Mouse (Mus musculus) midbrain, embryonic 10.5 days (tissue): ENCODE measurements at regions not wholly inside any gene's neighbourhood (a gene's known extent, or its start where the extent isn't known, plus 50 kb on each side); places are given as distances from the start of the nearest gene placed in this dataset.

Experiments used
- DNase-seq: peaks from one replicate; pipeline ENCODE4 v3.0.0-alpha.2; 2017; ENCODE audit warnings: low spot score
- H3K27ac ChIP-seq: fragments of 300-500 bp; sonication (generic); replicated peaks from 2 replicates; pipeline ENCODE4 v1.5.1; 2016; ENCODE audit warnings: mild to moderate bottlenecking
- H3K27me3 ChIP-seq: fragments of 300-500 bp; sonication (generic); 2 replicates; pipeline ENCODE4 v1.6.1; 2016; ENCODE audit warnings: low read depth, mild to moderate bottlenecking; ENCODE audit not compliant: poor library complexity, severe bottlenecking
- H3K36me3 ChIP-seq: fragments of 300-500 bp; sonication (generic); 2 replicates; pipeline ENCODE4 v1.6.1; 2016; ENCODE audit warnings: mild to moderate bottlenecking, moderate library complexity
- H3K4me1 ChIP-seq: fragments of 300-500 bp; sonication (generic); 2 replicates; pipeline ENCODE4 v1.6.1; 2016
- H3K4me3 ChIP-seq: fragments of 300-500 bp; sonication (generic); 2 replicates; pipeline ENCODE4 v1.5.1; 2016; ENCODE audit warnings: mild to moderate bottlenecking, moderate library complexity
- H3K9me3 ChIP-seq: fragments of 300-500 bp; sonication (generic); replicated peaks from 2 replicates; pipeline ENCODE4 v1.6.1; 2016; ENCODE audit warnings: mild to moderate bottlenecking
- WGBS: fragments of 180-500 bp; shearing (Covaris S2); methylation state at CpG from one replicate; pipeline ENCODE4 v1.1.7; 2016; 5-methylcytosine and 5-hydroxymethylcytosine counted together

DNA sequence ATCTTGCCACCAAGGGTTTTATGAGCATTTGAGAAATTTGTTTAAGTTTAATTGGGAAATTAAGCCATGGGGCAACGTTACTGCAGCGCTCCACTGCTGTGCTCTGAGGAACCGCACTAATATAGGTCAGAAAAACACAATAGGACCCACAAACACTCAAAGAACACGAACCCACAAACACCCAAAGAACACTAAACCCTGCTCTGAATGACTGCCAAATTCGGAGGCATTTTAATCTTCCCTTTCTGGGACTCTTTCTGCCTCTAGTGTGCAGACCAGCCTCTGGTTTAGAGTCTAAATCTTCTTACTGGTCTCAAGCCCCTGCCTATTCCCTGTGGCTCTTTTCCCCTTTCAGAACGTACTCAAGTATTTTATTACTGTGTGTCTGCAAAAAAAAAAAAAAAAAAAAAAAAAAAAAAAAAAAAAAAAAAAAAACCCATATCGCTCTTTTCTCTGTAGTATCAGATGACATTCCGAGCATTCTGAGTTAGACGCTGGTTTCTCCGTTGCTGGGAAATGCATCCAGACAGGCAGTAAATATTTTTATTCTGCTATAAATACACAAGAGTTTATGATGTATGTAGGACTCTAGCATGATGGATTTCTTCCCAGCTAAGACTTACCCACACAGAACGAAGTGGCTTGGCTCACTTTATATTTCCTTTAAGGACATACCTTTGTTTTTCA, 186.7 kb upstream of the Ednrb start:
- Histone ChIP-seq H3K4me1 (peaks cover 42% of the 10 kb centered on the region), H3K36me3 (no peaks in the 10 kb centered on the region), H3K27me3 (peaks cover 30% of the 10 kb centered on the region), H3K4me3 (no peak overlapping the region), H3K9me3 (no peaks in the 10 kb centered on the region), H3K27ac (no peak overlapping the region)
- WGBS = 49% methylated on average over 11 of the region's 11 CpGs
- peak; percentile 13 for DNase-seq

DNA sequence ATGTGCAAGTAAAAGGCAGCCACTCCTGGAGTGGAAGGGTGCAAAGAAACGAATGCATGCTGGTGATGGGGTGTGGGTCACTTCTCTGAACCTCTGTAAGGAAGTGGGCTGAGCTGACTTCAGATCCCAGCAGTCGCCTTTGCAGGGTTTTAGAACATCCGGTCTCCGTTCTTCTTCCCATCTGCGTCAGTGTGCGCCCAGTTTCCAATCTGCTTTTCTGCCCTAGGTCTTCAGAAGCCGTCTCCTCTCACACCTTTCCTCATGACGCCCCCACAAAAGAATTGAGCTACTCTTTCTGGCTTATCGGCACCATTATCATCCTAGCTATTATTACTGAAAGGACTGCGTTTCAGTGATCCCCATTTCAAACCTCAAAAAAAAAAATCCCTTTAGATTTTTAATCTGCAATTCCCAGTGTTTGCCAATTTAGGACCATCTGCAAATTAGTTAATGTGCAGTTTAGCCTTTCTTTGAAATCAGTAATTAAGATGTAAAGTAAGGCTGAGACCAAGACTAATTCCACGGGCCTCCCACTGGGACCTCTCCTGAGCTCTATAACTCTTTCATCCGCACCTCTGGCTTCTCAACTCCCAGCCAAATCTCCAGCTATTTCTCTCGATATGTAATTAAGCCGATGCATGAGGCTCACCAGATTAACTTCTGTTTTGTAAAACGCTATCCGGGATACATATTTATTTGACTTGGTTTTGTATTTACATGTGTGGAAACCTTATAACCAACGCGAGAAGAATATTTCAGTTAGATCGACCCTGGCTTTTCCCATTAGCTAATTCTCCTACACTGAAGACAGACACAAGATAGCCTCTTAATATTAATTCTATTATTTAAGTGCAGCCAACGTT, 185.7 kb upstream of the Ednrb start:
- peak; percentile 25 for DNase-seq
- H3K27ac ChIP-seq = no peak overlapping the region; the same call in 1 of the 2 replicates

GRCm38 (mm10) chr14:104027900-104028285, 183.7 kb upstream of the Ednrb start:
- H3K9me3 ChIP-seq = no peaks in the 10 kb centered on the region
- H3K4me1 ChIP-seq = peaks cover 42% of the 10 kb centered on the region
- no peak overlapping the region for H3K4me3 ChIP-seq
- H3K36me3 ChIP-seq = no peaks in the 10 kb centered on the region
- peaks cover 24% of the 10 kb centered on the region for H3K27me3 ChIP-seq
- H3K27ac ChIP-seq = no peak overlapping the region
- DNase-seq = no peak
- 92% methylated on average over 8 of the region's 8 CpGs for WGBS

More for the DNA sequence above, 185.7 kb upstream of the Ednrb start:
- H3K27me3 ChIP-seq = peaks cover 30% of the 10 kb centered on the region
- no peaks in the 10 kb centered on the region for H3K9me3 ChIP-seq
- H3K36me3 ChIP-seq = no peaks in the 10 kb centered on the region
- 14% methylated on average over 20 of the region's 20 CpGs for WGBS
- H3K4me3 ChIP-seq = peak overlapping the region; percentile 14; the same call in 1 of the 2 replicates
- peaks cover 42% of the 10 kb centered on the region for H3K4me1 ChIP-seq

- no peaks in the 10 kb centered on the region for H3K36me3 ChIP-seq
- H3K4me3 ChIP-seq = no peak overlapping the region
- peak; percentile 43 for DNase-seq
- WGBS = 24% methylated on average over 17 of the region's 17 CpGs
- H3K27ac ChIP-seq = peak overlapping the region; percentile 69
- H3K4me1 ChIP-seq = peaks cover 42% of the 10 kb centered on the region
- peaks cover 21% of the 10 kb centered on the region for H3K27me3 ChIP-seq
- H3K9me3 ChIP-seq = no peaks in the 10 kb centered on the region
Measured at GRCm38 (mm10) chr14:104027077-104027899, 183.1 kb upstream of the Ednrb start.

DNA sequence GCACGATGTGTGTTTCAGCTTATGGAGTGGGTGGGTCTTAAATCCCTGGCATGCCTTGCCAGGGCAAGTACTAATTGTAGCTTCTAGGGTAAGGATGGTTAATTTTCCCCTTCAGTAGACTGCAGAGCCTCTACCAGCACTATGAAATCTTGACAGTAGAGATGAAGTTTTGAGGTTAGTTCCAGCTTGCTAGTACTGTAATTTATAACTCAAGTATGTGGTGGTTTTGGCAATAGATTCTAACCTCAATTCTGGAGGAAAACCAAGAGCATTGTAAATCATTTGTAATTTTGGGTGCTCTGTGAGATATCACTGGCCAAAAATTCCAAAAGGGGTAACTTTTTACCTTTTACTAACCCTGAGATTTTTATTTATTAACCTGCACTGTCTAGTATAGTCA, 164.3 kb upstream of the Ednrb start:
- H3K4me3 ChIP-seq = no peak overlapping the region
- DNase-seq = no peak
- no peaks in the 10 kb centered on the region for H3K27me3 ChIP-seq
- H3K4me1 ChIP-seq = peaks cover 6% of the 10 kb centered on the region
- 100% methylated on average over 1 of the region's 1 CpGs for WGBS
- H3K27ac ChIP-seq = no peak overlapping the region
- no peaks in the 10 kb centered on the region for H3K9me3 ChIP-seq
- H3K36me3 ChIP-seq = no peaks in the 10 kb centered on the region

DNA sequence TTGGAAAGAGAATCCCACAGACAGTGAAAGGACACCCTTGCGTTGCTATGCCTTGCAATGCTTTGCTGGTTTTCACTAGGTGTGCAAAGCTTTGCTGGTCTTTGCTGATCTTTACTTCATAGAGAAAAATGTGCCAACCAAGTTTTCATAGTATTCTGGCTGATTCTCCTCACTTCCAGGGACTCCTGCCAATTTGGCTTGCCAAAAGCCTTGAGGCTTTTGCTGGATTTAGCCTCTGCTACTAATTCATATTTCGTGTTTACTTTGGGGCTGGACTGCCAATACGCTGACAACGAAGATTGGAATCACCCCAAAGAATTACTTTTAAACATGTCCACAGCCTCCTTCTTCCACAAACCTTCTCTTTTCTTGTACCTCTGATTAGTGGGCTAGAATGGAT, 162.2 kb upstream of the Ednrb start:
- no peaks in the 10 kb centered on the region for H3K9me3 ChIP-seq
- H3K4me1 ChIP-seq = peaks cover 6% of the 10 kb centered on the region
- no peaks in the 10 kb centered on the region for H3K27me3 ChIP-seq
- no peak for DNase-seq
- H3K27ac ChIP-seq = no peak overlapping the region
- no peak overlapping the region for H3K4me3 ChIP-seq
- no peaks in the 10 kb centered on the region for H3K36me3 ChIP-seq
- WGBS = 90% methylated on average over 4 of the region's 4 CpGs

DNA sequence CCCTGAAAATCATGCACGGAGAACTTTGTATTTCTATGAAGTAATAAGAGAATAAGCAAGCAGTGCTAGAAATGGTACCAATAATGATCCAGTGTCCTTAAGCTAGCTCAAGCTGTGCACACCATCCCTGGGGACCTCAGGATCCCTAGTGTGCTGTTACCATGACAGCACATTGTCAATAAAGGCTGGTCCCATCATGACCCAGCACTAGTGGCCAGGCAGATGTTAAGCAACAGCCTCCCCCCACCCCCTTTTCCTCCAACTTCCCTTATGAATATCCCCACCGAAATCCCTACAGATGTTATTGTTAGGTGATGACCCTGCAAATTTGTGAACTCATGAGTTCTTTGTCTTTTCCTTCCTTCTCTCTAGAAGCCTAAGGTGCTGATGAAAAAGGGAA, 160.9 kb upstream of the Ednrb start:
- no peaks in the 10 kb centered on the region for H3K27me3 ChIP-seq
- H3K4me3 ChIP-seq = no peak overlapping the region
- WGBS = 74% methylated on average over 2 of the region's 2 CpGs
- DNase-seq = no peak
- H3K4me1 ChIP-seq = peaks cover 6% of the 10 kb centered on the region
- H3K27ac ChIP-seq = no peak overlapping the region
- H3K36me3 ChIP-seq = no peaks in the 10 kb centered on the region
- H3K9me3 ChIP-seq = no peaks in the 10 kb centered on the region

DNA sequence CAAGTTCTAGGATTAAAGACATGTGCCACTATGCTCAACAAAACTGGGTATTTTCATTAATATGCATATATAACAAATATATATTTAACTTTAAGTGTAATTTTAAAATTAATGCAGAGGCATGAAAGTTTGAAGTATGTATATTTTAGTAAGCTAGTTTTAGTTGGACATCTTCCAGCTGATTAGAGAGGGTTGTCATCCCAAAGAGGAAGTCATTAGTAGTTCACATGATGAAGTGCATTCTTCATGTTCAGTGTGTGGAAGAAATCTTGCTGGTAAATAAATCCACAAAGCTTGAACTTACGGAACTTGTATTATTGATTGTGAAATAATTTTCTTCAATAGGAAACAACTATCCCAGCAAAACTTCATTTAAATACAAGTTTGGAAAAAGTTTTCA, 158.2 kb upstream of the Ednrb start:
- no peaks in the 10 kb centered on the region for H3K9me3 ChIP-seq
- H3K4me1 ChIP-seq = peaks cover 6% of the 10 kb centered on the region
- no peak overlapping the region for H3K27ac ChIP-seq
- H3K27me3 ChIP-seq = no peaks in the 10 kb centered on the region
- DNase-seq = no peak
- H3K36me3 ChIP-seq = no peaks in the 10 kb centered on the region
- H3K4me3 ChIP-seq = no peak overlapping the region
- WGBS = 81% methylated on average over 1 of the region's 1 CpGs

GRCm38 (mm10) chr14:103990418-103990817, 146.2 kb upstream of the Ednrb start:
- Histone ChIP-seq H3K36me3 (no peaks in the 10 kb centered on the region), H3K4me1 (no peaks in the 10 kb centered on the region), H3K27ac (no peak overlapping the region), H3K4me3 (no peak overlapping the region), H3K9me3 (no peaks in the 10 kb centered on the region), H3K27me3 (no peaks in the 10 kb centered on the region)
- 96% methylated on average over 3 of the region's 3 CpGs for WGBS
- no peak for DNase-seq

DNA sequence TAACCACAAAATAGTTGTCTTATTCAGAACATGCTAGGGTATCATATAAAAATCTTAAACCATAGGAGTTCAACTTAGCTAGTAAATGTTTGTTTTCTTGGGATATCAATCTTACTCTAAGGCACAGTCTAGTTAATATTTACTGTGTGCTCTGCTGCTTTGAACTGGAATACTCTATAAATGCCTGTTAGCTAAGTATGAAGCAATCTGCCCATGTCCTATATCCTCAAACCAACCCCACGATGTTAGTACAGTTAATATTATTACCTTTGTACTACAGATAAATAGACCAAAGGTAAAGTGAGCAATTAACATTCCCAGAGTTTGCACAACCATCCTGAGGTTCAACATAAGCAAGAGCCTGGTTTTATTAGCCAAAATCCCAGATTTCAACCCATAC, 145.7 kb upstream of the Ednrb start:
- H3K36me3 ChIP-seq = no peaks in the 10 kb centered on the region
- no peak overlapping the region for H3K4me3 ChIP-seq
- no peak overlapping the region for H3K27ac ChIP-seq
- 92% methylated on average over 1 of the region's 1 CpGs for WGBS
- no peak for DNase-seq
- H3K9me3 ChIP-seq = no peaks in the 10 kb centered on the region
- H3K4me1 ChIP-seq = no peaks in the 10 kb centered on the region
- no peaks in the 10 kb centered on the region for H3K27me3 ChIP-seq

GRCm38 (mm10) chr14:103987266-103987665, 143.1 kb upstream of the Ednrb start:
- no peak overlapping the region for H3K4me3 ChIP-seq
- DNase-seq = no peak
- H3K27me3 ChIP-seq = no peaks in the 10 kb centered on the region
- WGBS = 81% methylated on average over 3 of the region's 3 CpGs
- H3K36me3 ChIP-seq = no peaks in the 10 kb centered on the region
- H3K4me1 ChIP-seq = no peaks in the 10 kb centered on the region
- no peak overlapping the region for H3K27ac ChIP-seq
- H3K9me3 ChIP-seq = no peaks in the 10 kb centered on the region

- H3K27ac ChIP-seq = no peak overlapping the region
- DNase-seq = no peak
- no peaks in the 10 kb centered on the region for H3K36me3 ChIP-seq
- no peaks in the 10 kb centered on the region for H3K27me3 ChIP-seq
- H3K4me1 ChIP-seq = no peaks in the 10 kb centered on the region
- no peaks in the 10 kb centered on the region for H3K9me3 ChIP-seq
- WGBS = 94% methylated on average over 5 of the region's 5 CpGs
- H3K4me3 ChIP-seq = no peak overlapping the region
Measured at GRCm38 (mm10) chr14:103984349-103984748, 140.1 kb upstream of the Ednrb start.
